Mouse (Mus musculus): ENCODE measurements around the gene Slc30a3. TPM values are rescaled to one million over a fixed set of nuclear protein-coding genes. Genes with fewer than 3 reads are reported as not detected.

Slc30a3 gene
- polyA plus RNA-seq, 1 experiment from 2014 or later = 21.5 TPM

DNA sequence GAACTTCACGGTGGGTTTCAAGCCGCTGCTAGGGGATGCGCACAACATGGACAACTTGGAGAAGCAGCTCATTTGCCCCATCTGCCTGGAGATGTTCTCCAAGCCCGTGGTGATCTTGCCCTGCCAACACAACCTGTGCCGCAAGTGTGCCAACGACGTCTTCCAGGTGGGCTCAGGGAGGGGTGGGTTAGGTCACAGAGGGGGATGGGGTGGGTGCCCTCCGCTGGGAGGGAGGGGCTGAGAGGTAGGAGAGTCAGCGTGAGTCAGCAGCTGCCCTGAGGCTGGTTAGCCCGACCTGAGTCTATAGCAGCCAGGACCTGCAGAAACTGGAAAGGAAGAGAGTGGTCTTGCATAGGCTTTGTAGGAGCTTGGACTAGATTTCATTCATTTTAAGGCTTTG lies 8.9 kb upstream of the Slc30a3 start:
- no peak overlapping the region for H3K27ac ChIP-seq
- no peaks in the 10 kb centered on the region for H3K9me3 ChIP-seq
- no peaks in the 10 kb centered on the region for H3K36me3 ChIP-seq (replicated peaks)
- 36% methylated on average over 10 of the region's 10 CpGs for WGBS
- no peaks in the 10 kb centered on the region for H3K4me1 ChIP-seq
- no peak overlapping the region for H3K4me3 ChIP-seq
- no peak overlapping the region for H3K4me2 ChIP-seq
- no peak overlapping the region for H3K9ac ChIP-seq
- no peaks in the 10 kb centered on the region for H3K27me3 ChIP-seq (replicated peaks)
- ATAC-seq (replicated peaks) = no peak

DNA sequence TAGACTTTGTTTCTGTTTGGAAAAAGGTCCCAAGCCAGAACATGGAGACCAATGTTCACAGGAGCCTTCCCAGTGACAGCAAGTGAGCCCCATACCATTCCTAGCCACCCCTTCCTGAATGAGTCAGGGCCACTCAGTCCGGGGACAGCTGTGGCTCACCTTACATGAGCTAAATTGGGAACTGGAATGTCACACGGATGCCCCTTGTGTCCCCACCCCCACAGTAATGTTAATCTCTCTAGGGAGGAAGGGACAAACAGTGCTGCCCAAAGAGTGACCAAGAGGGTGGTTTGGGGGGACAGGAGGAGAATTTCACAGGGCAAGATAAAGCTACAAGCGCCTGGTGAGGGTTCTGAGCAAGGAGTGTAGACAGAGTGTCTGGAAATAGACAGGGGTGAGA lies 8.3 kb upstream of the Slc30a3 start, which contains the start of gene Trim54:
Gene Trim54, plus strand, starts transcription at position 359 of the 400 bp plus-strand sequence.
- no peak within 1 kb of the TSS for H3K27ac ChIP-seq
- H3K4me1 ChIP-seq = no peaks in the 10 kb centered on the region
- no peak for ATAC-seq (replicated peaks)
- no peak within 1 kb of the TSS for H3K4me3 ChIP-seq
- no peak within 1 kb of the TSS for H3K9ac ChIP-seq
- H3K36me3 ChIP-seq (replicated peaks) = no peaks in the 10 kb centered on the region
- no peak within 1 kb of the TSS for H3K4me2 ChIP-seq
- 45% methylated on average over 3 of the region's 3 CpGs for WGBS
- H3K27me3 ChIP-seq (replicated peaks) = no peaks in the 10 kb centered on the region
- no peaks in the 10 kb centered on the region for H3K9me3 ChIP-seq

DNA sequence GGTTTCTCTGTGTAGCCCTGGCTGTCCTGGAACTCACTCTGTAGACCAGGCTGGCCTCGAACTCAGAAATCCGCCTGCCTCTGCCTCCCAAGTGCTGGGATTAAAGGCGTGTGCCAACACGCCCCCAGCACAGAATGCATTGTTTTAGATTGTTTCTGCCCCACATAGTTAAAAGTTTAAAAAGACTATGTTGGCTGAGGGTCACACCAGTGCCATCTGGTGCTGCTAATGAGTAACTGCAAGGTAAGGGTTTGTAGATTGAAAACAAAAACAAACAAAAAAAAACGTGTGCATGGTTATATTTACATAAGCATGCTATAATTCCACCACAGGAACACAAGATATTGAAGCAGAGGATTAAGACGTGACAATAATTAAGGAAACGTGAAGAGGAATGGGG lies 2.7 kb upstream of the Slc30a3 start:
- H3K9me3 ChIP-seq = no peaks in the 10 kb centered on the region
- H3K4me1 ChIP-seq = no peaks in the 10 kb centered on the region
- H3K4me3 ChIP-seq = no peak overlapping the region
- WGBS = 34% methylated on average over 7 of the region's 7 CpGs
- ATAC-seq (replicated peaks) = no peak
- no peak overlapping the region for H3K4me2 ChIP-seq
- H3K9ac ChIP-seq = no peak overlapping the region
- H3K27ac ChIP-seq = no peak overlapping the region
- H3K27me3 ChIP-seq (replicated peaks) = no peaks in the 10 kb centered on the region
- H3K36me3 ChIP-seq (replicated peaks) = no peaks in the 10 kb centered on the region

DNA sequence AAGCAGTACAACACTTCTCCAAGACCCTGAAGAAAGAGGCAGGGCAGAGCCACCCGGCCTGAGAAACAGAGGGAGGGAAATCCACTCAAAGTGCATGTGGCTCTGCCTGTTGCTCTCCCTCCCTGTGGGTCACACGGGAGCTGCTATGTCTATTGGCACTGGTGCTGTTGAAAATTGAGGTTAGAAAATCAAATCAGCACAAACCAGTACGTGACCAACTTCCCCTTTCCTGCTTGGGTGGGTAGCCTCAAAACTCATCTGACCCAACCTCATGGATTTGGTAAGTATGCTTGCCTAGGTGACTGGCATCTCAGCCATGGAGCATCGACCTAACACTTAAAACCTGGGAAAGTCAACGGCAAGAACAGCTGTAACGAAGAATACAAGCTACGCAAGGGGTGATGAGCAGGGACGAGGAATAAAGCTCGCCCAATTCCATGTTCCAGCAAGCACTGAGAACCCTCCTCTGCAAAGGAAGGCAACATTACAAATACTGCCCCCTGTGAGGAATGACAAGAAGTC lies 2.2 kb downstream of the Slc30a3 start, which contains the start of gene Dnajc5g:
Gene Dnajc5g, plus strand, starts transcription at position 472 of the 522 bp plus-strand sequence.
- WGBS = 86% methylated on average over 9 of the region's 9 CpGs
- Histone ChIP-seq H3K27me3 (replicated peaks) (no peaks in the 10 kb centered on the region), H3K4me3 (no peak within 1 kb of the TSS), H3K4me2 (no peak within 1 kb of the TSS), H3K27ac (no peak within 1 kb of the TSS), H3K9ac (no peak within 1 kb of the TSS), H3K4me1 (no peaks in the 10 kb centered on the region), H3K36me3 (replicated peaks) (no peaks in the 10 kb centered on the region), H3K9me3 (no peaks in the 10 kb centered on the region)
- no peak for ATAC-seq (replicated peaks)

DNA sequence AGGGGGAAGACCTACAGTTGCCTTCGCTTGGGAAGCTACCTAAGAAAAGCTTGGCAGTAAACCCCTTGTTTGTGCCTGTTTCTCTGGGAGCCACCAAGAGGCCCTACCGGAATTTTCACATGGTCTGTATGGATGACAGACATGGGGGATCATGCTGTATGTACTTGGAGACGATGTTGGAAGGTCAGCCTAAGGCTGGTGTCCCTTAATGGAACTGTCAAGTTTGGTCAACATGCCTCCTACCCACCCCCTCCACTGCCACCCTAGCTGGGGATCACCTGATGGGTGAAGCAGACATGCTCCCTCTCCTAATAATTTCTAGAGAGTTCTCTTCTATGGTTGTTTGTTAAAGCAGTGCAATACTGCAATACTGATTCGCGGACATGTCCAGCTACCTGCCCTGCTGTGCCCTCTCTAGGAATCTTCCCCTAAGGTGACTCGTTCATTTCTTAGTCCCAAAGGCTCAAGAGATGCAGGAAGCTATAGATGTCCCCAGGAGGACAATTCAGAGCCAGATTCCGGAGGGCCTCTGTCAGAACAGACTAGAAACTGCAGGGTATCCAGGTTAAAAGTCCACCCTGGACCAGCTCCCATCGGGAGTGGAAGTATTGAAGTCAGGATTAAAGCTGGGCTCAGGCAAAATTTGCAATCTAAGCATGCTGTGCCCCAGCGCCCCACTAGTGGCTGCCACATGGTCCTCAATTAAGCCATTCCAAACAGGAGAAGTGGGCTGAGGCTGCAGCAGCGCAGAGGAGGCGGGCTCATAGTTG lies 12.1 kb downstream of the Slc30a3 start:
- Histone ChIP-seq H3K27ac (no peak overlapping the region), H3K27me3 (replicated peaks) (peaks cover 64% of the 10 kb centered on the region)
- WGBS = 20% methylated on average over 11 of the region's 11 CpGs

DNA sequence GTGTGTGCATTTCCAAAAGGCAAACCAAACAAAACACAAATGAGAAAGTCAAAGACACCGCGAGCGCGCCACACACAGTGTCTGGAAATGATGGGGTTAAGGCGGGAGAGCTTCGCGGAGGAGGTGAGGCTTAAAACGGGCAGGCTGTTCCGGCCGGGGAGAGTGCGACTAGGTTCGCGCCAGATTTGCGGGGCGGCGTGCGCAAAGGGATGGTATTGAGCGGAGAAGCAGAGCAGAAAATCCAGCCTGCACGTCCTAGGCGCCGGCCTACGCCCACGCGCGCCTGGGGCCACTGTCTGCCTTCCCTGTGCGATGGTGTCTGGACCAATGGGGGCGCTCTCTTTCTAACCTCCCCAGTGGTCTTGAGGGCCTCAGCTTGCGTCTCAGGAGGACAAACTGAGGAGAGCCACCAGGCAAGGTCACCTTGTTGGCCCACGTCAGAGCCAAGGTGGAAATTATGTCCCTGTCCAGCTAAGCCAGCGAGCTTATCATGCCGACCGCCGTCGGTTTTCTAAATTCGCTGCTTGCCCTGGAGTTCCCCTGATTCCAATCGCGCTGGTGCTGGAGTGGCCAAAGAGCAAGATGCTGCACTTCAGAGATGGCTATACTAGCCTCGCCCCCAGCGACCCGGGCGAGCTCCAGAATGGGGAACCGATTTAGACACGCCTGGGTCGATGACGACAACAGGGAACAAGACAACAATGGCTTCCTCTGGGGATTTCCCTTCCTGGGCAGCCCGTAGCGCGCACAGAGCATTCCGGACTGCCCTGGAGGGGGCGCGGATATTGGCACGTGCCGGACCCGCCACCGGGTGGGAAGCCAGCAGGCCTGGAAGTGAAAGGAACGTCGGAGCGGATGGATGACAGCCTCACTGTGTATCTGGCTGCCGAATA lies 13.0 kb downstream of the Slc30a3 start:
- peak; percentile 7; the same call in 1 of the 2 replicates for ATAC-seq (replicated peaks)
- Histone ChIP-seq H3K4me2 (peak overlapping the region; percentile 53), H3K9me3 (no peaks in the 10 kb centered on the region), H3K4me3 (peak overlapping the region; percentile 14), H3K27me3 (replicated peaks) (peaks cover 72% of the 10 kb centered on the region), H3K9ac (peak overlapping the region; percentile 0; the same call in 1 of the 2 replicates), H3K27ac (no peak overlapping the region), H3K36me3 (replicated peaks) (no peaks in the 10 kb centered on the region), H3K4me1 (peaks cover 30% of the 10 kb centered on the region)
- WGBS = under 1% methylated on average over 59 of the region's 59 CpGs

More for the DNA sequence above, 12.1 kb downstream of the Slc30a3 start:
- H3K9ac ChIP-seq = no peak overlapping the region
- H3K9me3 ChIP-seq = no peaks in the 10 kb centered on the region
- peak overlapping the region; percentile 14; the same call in 1 of the 2 replicates for H3K4me3 ChIP-seq
- H3K4me2 ChIP-seq = peak overlapping the region; percentile 53
- no peaks in the 10 kb centered on the region for H3K36me3 ChIP-seq (replicated peaks)
- H3K4me1 ChIP-seq = peaks cover 30% of the 10 kb centered on the region
- peak; percentile 24; the same call in 1 of the 2 replicates for ATAC-seq (replicated peaks)

DNA sequence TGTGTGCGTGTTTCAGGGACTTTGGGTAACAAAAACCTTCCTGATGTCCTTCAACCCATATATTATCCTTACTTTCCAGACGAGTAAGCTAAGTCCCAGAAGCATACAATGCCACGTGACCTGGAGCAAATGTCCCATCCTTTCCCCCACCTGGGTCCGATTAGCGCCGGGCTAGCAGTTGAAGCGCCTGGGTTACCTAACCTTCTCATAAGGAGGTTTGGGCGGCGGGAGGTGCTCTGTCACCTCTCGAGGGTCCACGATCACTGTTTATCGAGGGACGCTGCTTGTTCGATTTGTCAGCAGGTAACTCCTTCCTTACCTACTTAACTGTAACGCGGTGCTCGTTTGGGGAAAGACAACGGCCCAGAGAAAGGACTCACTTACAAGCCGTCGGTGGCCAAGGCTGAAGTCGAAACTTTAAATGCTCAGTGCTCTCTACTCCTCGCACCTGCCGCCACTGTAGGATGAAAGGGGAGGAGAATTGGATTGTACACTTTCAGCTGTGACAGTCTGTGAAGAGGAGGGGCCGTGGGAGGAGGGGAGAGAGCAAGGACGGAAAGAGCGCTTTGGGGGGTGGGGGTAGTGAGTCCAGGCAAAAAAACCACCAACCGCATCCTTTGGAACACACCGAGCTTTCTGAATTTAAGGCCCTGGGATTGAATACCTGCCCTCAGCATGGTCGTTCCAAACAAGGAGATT lies 13.8 kb downstream of the Slc30a3 start:
- ATAC-seq (replicated peaks) = no peak
- Histone ChIP-seq H3K9me3 (no peaks in the 10 kb centered on the region), H3K27me3 (replicated peaks) (peaks cover 75% of the 10 kb centered on the region), H3K4me2 (peak overlapping the region; percentile 53), H3K4me1 (peaks cover 30% of the 10 kb centered on the region), H3K9ac (no peak overlapping the region), H3K27ac (no peak overlapping the region), H3K4me3 (peak overlapping the region; percentile 44), H3K36me3 (replicated peaks) (no peaks in the 10 kb centered on the region)
- WGBS = 1% methylated on average over 29 of the region's 29 CpGs

DNA sequence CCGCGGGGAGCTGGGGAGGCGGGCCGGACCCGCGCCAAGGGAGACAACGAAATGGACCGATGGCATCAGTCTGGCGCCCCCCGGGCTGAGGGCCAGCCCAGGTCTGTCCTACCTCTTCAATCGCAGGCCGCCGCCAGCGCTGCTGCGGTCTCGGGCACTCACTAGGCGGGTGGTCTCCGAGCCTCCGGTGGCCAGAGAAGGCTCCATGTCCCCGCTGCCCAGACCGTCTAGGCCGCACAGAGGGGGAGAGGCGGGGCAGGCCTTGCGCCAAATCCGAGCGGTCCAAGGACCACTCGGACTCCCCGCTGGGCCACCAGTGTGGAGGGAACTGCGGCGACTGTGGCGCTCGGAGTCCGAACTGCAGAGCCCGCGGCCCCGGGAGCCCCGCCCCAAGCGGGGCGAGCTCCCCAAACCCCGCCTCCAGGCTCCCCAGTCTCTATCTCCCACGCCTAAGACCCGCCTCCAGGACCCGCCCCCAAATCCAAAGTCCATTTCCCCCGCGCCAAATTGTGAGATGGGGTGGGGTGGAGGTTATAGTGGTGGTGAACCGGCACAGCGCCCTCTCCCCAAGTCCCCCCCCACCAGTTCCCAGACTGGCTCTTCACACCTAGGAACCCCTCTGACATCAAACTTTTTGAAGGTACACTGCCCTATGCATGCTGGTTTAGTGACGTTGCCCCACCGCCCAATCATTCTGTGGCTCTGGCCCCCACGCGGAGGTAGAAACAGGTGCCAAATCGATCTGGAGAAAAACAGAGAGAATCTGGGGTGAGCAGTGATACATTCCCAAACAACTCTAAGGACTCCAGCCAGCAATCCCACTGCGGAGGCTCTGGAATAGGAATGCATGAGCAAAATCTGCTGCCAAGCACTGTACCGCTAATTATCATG lies 14.6 kb downstream of the Slc30a3 start:
- whole genome bisulfite sequencing = under 1% methylated on average over 52 of the region's 54 CpGs
- H3K4me3 ChIP-seq = peak overlapping the region; percentile 44
- H3K4me2 ChIP-seq = peak overlapping the region; percentile 53
- H3K9ac ChIP-seq = peak overlapping the region; percentile 52
- peak; percentile 55 for ATAC-seq (replicated peaks)
- H3K9me3 ChIP-seq = no peaks in the 10 kb centered on the region
- peaks cover 75% of the 10 kb centered on the region for H3K27me3 ChIP-seq (replicated peaks)
- no peak overlapping the region for H3K27ac ChIP-seq
- H3K4me1 ChIP-seq = peaks cover 30% of the 10 kb centered on the region
- H3K36me3 ChIP-seq (replicated peaks) = no peaks in the 10 kb centered on the region

DNA sequence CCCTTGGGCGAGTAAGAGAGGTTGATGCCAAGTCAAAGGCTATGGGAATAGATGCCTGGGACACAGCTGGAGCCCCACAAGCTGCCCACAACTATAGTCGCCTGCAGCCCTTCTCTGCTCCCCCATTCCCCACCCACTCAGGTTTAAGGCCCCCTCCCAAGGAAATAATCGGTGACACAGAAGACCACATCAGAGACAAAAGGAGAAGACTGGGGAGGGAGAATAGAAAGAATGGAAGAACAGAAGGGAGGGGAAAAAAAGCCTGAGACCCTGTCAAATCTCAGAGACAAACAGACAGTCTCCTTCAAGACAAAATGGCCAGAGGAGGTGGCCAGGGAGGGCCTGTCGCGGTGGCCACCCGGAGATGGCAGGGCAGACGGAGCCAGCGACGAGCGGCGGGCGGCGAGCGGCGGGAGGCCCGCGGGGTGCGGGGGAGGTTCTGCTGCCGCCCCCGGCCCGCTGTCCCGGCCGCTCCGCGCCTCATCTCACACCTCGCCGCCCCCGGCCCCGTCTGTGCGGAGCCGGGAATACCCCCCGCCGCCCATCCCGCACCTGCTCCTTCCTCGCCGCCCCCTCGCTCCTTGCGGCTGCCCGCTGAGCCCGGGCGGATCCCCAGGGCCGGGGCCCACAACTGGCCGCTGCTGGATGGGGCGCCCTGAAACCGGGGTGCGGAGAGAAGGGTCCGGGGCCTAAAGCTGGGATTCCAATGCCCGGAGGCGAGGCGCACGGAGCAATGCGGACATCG lies 15.6 kb downstream of the Slc30a3 start:
- peak overlapping the region; percentile 53 for H3K4me2 ChIP-seq
- no peak; the same call in 1 of the 2 replicates for ATAC-seq (replicated peaks)
- peak overlapping the region; percentile 52 for H3K9ac ChIP-seq
- no peak overlapping the region for H3K27ac ChIP-seq
- H3K36me3 ChIP-seq (replicated peaks) = no peaks in the 10 kb centered on the region
- peak overlapping the region; percentile 44 for H3K4me3 ChIP-seq
- H3K9me3 ChIP-seq = no peaks in the 10 kb centered on the region
- peaks cover 30% of the 10 kb centered on the region for H3K4me1 ChIP-seq
- peaks cover 67% of the 10 kb centered on the region for H3K27me3 ChIP-seq (replicated peaks)
- under 1% methylated on average over 50 of the region's 53 CpGs for WGBS

DNA sequence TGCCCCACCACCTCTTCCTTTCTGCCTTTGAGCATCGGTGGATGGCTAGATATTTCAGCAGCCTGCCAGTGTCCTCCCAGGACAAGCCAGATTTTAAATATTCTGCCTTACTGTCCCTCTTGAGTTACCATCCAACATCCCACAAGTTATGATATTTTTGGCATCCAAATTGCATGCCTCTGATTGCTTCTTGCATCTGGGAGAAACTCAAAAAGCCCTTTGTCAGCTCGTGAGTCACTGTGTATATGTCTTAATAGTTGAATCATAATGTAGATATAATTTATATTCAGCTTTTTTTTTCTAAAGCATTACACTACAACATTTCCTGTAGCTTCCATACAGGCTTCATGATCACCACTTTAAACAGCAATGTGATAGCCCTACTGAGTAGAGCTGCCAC lies 20.9 kb downstream of the Slc30a3 start:
- Histone ChIP-seq H3K4me2 (no peak overlapping the region), H3K27me3 (replicated peaks) (peaks cover 23% of the 10 kb centered on the region), H3K9ac (no peak overlapping the region), H3K36me3 (replicated peaks) (no peaks in the 10 kb centered on the region), H3K4me1 (peaks cover 16% of the 10 kb centered on the region), H3K4me3 (no peak overlapping the region), H3K9me3 (no peaks in the 10 kb centered on the region), H3K27ac (no peak overlapping the region)
- 76% methylated on average over 2 of the region's 2 CpGs for WGBS
- ATAC-seq (replicated peaks) = no peak
